Mouse (Mus musculus) neural tube, embryonic 14.5 days (tissue): Measurements from ENCODE around the gene Eme1. TPM values are rescaled to one million over a fixed set of nuclear protein-coding genes. Genes with fewer than 3 reads are reported as not detected.
"Not testable (repeated sequence)": the region's sequence is repeated elsewhere in the genome, so short reads cannot be mapped to it uniquely, and the experiment has no call there.

Experiments used
- ATAC-seq: fragments of 200-750 bp; cut with Nextera tagmentation; 2 replicates; pipeline ENCODE4 v1.8.0; 2017; ENCODE audit warnings: low read depth, mild to moderate bottlenecking, moderate TSS enrichment, moderate library complexity
- H3K27ac ChIP-seq: fragments of 300-500 bp; sonication (generic); 2 replicates; pipeline ENCODE4 v1.5.1; 2014; ENCODE audit warnings: low read depth, mild to moderate bottlenecking, control low read depth, low read length, moderate library complexity, mixed read lengths
- H3K27me3 ChIP-seq: fragments of 300-500 bp; sonication (generic); 2 replicates; pipeline ENCODE4 v1.6.1; 2014; ENCODE audit warnings: low read length; ENCODE audit not compliant: control insufficient read depth, insufficient read depth
- H3K36me3 ChIP-seq: fragments of 300-500 bp; sonication (generic); 2 replicates; pipeline ENCODE4 v1.6.1; 2014; ENCODE audit warnings: low read length, mixed read lengths; ENCODE audit not compliant: control insufficient read depth, insufficient read depth
- H3K4me1 ChIP-seq: fragments of 300-500 bp; sonication (generic); 2 replicates; pipeline ENCODE4 v1.6.1; 2014; ENCODE audit warnings: low read length; ENCODE audit not compliant: control insufficient read depth, insufficient read depth
- H3K4me2 ChIP-seq: fragments of 300-500 bp; sonication (generic); 2 replicates; pipeline ENCODE4 v1.6.1; 2014; ENCODE audit warnings: mild to moderate bottlenecking, low read depth, low read length, control low read depth
- H3K4me3 ChIP-seq: fragments of 300-500 bp; sonication (generic); 2 replicates; pipeline ENCODE4 v1.5.1; 2014; ENCODE audit warnings: low read depth, low read length, control low read depth, mixed read lengths
- H3K9ac ChIP-seq: fragments of 300-500 bp; sonication (generic); replicated peaks from 2 replicates; pipeline ENCODE4 v1.6.1; 2014; ENCODE audit warnings: low read depth, mild to moderate bottlenecking, control low read depth, low read length, mixed read lengths
- H3K9me3 ChIP-seq: fragments of 300-500 bp; sonication (generic); 2 replicates; pipeline ENCODE4 v1.6.1; 2016; ENCODE audit warnings: low read length; ENCODE audit not compliant: control insufficient read depth
- WGBS: fragments of 180-500 bp; shearing (Covaris S2); extraction: QIAGEN DNeasy Blood & Tissue Kit; methylation state at CpG from one replicate; pipeline ENCODE4 v1.1.7; 2014; 5-methylcytosine and 5-hydroxymethylcytosine counted together
- polyA plus RNA-seq: library from polyadenylated mRNA; unstranded; fragments of >200 nt; fragmentation: Nextera tagmentation; extraction: Ambion mirVana; gene quantifications from 2 replicates; pipeline ENCODE4 v1.2.1, GENCODE M21; 2014

Eme1 gene
- polyA plus RNA-seq, 1 experiment from 2014 or later, result 1.1 TPM

- no peak overlapping the region for H3K4me3 ChIP-seq
- no peaks in the 10 kb centered on the region for H3K4me1 ChIP-seq
- H3K36me3 ChIP-seq, result peaks cover 56% of the 10 kb centered on the region
- no peak overlapping the region for H3K4me2 ChIP-seq
- no peak overlapping the region for H3K27ac ChIP-seq
- H3K27me3 ChIP-seq, result no peaks in the 10 kb centered on the region
- no peak for ATAC-seq
- 91% methylated on average over 6 of the region's 6 CpGs for WGBS
- H3K9me3 ChIP-seq, result no peaks in the 10 kb centered on the region
- H3K9ac ChIP-seq, result no peak overlapping the region
These were observed 11.5 kb upstream of the Eme1 start for GRCm38 (mm10) chr11:94665281-94665680.

- Histone ChIP-seq H3K36me3 (peaks cover 33% of the 10 kb centered on the region), H3K27ac (no peak overlapping the region)
- ATAC-seq, result no peak
These were observed 7.6 kb upstream of the Eme1 start for GRCm38 (mm10) chr11:94661344-94661743.

GRCm38 (mm10) chr11:94652973-94653372 lies 791 bp downstream of the Eme1 start:
- no peak overlapping the region for H3K9ac ChIP-seq
- no peaks in the 10 kb centered on the region for H3K9me3 ChIP-seq
- 49% methylated on average over 8 of the region's 8 CpGs for WGBS

More at GRCm38 (mm10) chr11:94661344-94661743, 7.6 kb upstream of the Eme1 start:
- 71% methylated on average over 1 of the region's 1 CpGs for WGBS
- no peak overlapping the region for H3K4me3 ChIP-seq
- no peaks in the 10 kb centered on the region for H3K4me1 ChIP-seq
- H3K4me2 ChIP-seq, result no peak overlapping the region
- H3K9ac ChIP-seq, result no peak overlapping the region
- H3K9me3 ChIP-seq, result no peaks in the 10 kb centered on the region
- no peaks in the 10 kb centered on the region for H3K27me3 ChIP-seq

GRCm38 (mm10) chr11:94651241-94651640 lies 2.5 kb downstream of the Eme1 start:
- not testable (repeated sequence) for H3K9ac ChIP-seq, H3K27me3 ChIP-seq, H3K27ac ChIP-seq, H3K36me3 ChIP-seq, ATAC-seq, H3K9me3 ChIP-seq, H3K4me2 ChIP-seq, H3K4me1 ChIP-seq, H3K4me3 ChIP-seq
- WGBS, result 97% methylated on average over 5 of the region's 7 CpGs

More at GRCm38 (mm10) chr11:94652973-94653372, 791 bp downstream of the Eme1 start:
- H3K4me3 ChIP-seq, result peak overlapping the region; percentile 56
- no peak for ATAC-seq
- no peak overlapping the region for H3K27ac ChIP-seq
- no peaks in the 10 kb centered on the region for H3K27me3 ChIP-seq
- H3K4me1 ChIP-seq, result peaks cover 9% of the 10 kb centered on the region; the same call in 1 of the 2 replicates
- H3K36me3 ChIP-seq, result no peaks in the 10 kb centered on the region
- peak overlapping the region; percentile 69 for H3K4me2 ChIP-seq

GRCm38 (mm10) chr11:94646457-94646856 lies 7.3 kb downstream of the Eme1 start:
- no peak overlapping the region for H3K27ac ChIP-seq
- H3K4me2 ChIP-seq, result no peak overlapping the region
- peaks cover 37% of the 10 kb centered on the region for H3K36me3 ChIP-seq
- no peaks in the 10 kb centered on the region for H3K9me3 ChIP-seq
- no peak for ATAC-seq
- WGBS, result 94% methylated on average over 4 of the region's 4 CpGs
- H3K9ac ChIP-seq, result no peak overlapping the region
- no peaks in the 10 kb centered on the region for H3K27me3 ChIP-seq
- H3K4me1 ChIP-seq, result no peaks in the 10 kb centered on the region
- no peak overlapping the region for H3K4me3 ChIP-seq

GRCm38 (mm10) chr11:94644461-94645219 lies 9.1 kb downstream of the Eme1 start:
- ATAC-seq, result no peak
- no peaks in the 10 kb centered on the region for H3K4me1 ChIP-seq
- H3K4me2 ChIP-seq, result no peak overlapping the region
- H3K27ac ChIP-seq, result no peak overlapping the region
- peaks cover 55% of the 10 kb centered on the region for H3K36me3 ChIP-seq
- no peaks in the 10 kb centered on the region for H3K27me3 ChIP-seq
- H3K9ac ChIP-seq, result no peak overlapping the region
- no peak overlapping the region for H3K4me3 ChIP-seq
- 91% methylated on average over 8 of the region's 8 CpGs for WGBS
- no peaks in the 10 kb centered on the region for H3K9me3 ChIP-seq

- 94% methylated on average over 5 of the region's 5 CpGs for WGBS
- Histone ChIP-seq H3K36me3 (peaks cover 70% of the 10 kb centered on the region), H3K9ac (no peak overlapping the region), H3K4me2 (no peak overlapping the region), H3K27me3 (no peaks in the 10 kb centered on the region), H3K4me3 (no peak overlapping the region), H3K27ac (no peak overlapping the region), H3K4me1 (peaks cover 5% of the 10 kb centered on the region), H3K9me3 (no peaks in the 10 kb centered on the region)
- ATAC-seq, result no peak
These were observed 19.3 kb downstream of the Eme1 start for GRCm38 (mm10) chr11:94634431-94634830.

GRCm38 (mm10) chr11:94632988-94633387 lies 20.8 kb downstream of the Eme1 start:
- H3K9ac ChIP-seq, result no peak overlapping the region

GRCm38 (mm10) chr11:94631969-94632368 lies 21.8 kb downstream of the Eme1 start:
- no peak for ATAC-seq
- 90% methylated on average over 5 of the region's 5 CpGs for WGBS
- no peak overlapping the region for H3K4me3 ChIP-seq
- H3K4me2 ChIP-seq, result no peak overlapping the region
- no peak overlapping the region for H3K27ac ChIP-seq
- no peak overlapping the region for H3K9ac ChIP-seq
- H3K27me3 ChIP-seq, result no peaks in the 10 kb centered on the region
- H3K36me3 ChIP-seq, result peaks cover 50% of the 10 kb centered on the region
- peaks cover 5% of the 10 kb centered on the region for H3K4me1 ChIP-seq
- no peaks in the 10 kb centered on the region for H3K9me3 ChIP-seq

More at GRCm38 (mm10) chr11:94632988-94633387, 20.8 kb downstream of the Eme1 start:
- Histone ChIP-seq H3K4me1 (peaks cover 5% of the 10 kb centered on the region), H3K36me3 (peaks cover 59% of the 10 kb centered on the region), H3K27ac (no peak overlapping the region), H3K4me3 (no peak overlapping the region), H3K4me2 (no peak overlapping the region), H3K9me3 (no peaks in the 10 kb centered on the region), H3K27me3 (no peaks in the 10 kb centered on the region)
- 90% methylated on average over 8 of the region's 8 CpGs for WGBS
- no peak for ATAC-seq
